Mouse (Mus musculus) right cerebral cortex, postnatal 4 days (tissue): Measurements from ENCODE around the gene 4930502E18Rik.
"Not testable (repeated sequence)": the region's sequence is repeated elsewhere in the genome, so short reads cannot be mapped to it uniquely, and the experiment has no call there.

ENCODE experiments used
- DNase-seq: peaks from one replicate; pipeline ENCODE4 v3.0.0-alpha.2; 2022

Gene 4930502E18Rik

DNA sequence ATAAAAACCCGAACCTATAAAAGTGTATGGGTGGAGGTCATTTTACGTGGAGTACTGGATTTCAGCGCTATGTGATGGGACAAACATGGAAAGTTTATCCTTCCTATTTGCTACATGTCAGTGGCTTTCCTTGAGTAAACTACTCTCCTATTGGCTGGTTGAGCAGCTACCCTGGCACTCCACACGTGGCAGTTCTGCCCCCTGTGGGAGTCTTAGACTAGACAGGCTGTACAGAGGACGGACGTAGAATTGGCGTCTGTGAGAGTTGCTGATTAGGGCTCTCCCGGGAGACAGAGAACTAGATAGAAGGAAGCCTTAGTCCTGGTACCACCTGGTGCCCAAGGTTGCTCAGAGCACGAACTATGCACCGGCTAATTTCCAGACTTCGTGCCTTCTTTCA is at the start of gene 4930502E18Rik:
Gene 4930502E18Rik, plus strand, starts transcription at position 231 of the 400 bp plus-strand sequence.
- DNase-seq = no peak

DNA sequence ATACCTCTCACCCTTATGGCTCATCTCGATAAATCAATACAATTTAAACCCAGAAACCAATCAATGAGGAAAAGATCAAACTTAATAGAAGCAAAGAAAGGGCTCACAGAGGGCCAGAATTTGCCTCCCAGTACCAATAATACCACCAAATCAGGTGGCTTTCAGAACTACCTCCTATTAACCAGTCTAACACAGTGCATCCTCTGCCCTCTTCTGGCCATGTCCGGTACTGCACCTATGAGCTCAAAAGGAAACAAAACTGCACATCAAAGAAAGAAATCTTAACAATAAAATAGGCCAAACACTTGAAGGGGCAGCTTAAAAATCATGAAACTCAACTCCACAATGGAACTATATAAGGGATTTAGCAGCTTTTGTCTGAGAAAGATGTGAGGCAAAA is 47.7 kb upstream of the 4930502E18Rik start:
- DNase-seq = peak; percentile 83

- DNase-seq = not testable (repeated sequence)
Measured at GRCm38 (mm10) chrX:53682650-53683049, 42.0 kb upstream of the 4930502E18Rik start.

GRCm38 (mm10) chrX:53684676-53685075 is 40.0 kb upstream of the 4930502E18Rik start:
- not testable (repeated sequence) for DNase-seq

DNA sequence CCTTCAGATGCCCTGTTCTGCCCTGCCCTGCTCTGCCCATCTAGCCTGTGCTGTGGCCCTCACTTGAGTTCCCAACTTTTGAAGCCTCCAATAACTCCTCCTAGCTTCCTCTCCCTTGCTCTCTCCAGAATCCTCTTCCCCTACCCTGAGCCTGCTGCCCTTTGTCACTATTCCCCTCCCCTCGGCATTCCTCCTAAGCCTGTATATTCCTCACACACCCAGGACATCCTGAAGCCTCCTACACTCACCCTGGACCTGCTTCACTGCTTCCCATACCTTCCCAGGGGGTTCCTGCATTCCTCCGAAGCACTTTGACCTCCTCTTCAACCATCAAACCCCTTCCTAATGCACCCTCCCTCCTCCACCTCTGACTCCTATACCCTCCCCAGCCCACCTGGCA is 32.6 kb upstream of the 4930502E18Rik start:
- DNase-seq = no peak

DNA sequence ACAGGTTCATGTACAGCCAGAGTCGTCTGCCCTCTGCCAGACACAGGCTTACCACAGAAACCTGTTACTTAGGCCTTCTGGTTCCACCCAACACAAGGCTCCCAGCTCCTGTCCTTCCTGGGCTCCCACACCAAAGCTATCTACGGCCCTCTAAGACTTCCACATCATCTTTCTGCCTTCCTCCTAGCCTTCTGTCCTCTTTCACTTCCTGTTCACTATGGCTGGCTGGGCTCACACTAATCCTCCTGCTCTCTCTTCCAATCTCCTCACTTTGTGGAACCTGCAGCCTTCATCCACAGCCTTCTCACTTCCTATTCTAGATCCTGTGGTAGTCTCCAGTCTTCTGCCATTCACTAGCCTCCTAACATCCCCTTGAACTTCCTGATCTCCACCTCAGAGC is 31.5 kb upstream of the 4930502E18Rik start:
- DNase-seq = no peak

DNA sequence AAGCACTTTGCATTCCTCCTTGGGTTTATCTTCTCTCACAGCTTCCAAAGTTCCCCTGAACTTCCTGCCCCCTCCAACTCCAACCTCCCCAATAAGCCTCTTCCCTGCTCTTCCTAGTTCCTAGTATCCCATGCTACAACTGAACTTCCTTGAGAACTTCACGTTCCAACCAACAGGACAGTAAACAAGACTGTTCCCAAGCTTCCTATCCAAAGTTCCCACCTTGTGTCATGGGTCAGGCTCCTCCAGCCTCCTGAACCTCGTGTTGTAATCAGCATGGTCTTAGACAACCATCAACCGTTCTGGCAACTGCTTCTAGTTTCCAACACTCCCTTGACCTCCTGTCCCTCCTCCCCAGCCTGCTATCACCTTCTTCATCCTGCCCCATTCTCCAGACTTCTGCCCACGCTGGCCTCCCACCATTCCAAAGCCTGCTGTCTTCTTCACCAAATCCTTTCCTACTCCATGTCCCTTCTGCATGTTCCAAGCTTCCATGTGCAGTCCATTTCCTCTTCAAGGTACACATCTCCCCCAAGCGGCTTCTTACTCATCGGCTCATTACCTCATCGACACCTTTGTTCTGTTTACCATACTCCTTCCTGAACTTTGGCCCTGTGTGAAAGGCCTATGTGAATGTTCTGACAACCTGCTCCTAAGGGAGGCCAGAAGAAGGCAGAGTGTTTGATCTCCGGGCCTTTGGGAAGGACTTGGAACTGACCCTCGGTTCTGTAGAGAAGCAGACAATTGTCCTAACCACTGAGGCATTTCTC is 30.4 kb upstream of the 4930502E18Rik start:
- DNase-seq = no peak

DNA sequence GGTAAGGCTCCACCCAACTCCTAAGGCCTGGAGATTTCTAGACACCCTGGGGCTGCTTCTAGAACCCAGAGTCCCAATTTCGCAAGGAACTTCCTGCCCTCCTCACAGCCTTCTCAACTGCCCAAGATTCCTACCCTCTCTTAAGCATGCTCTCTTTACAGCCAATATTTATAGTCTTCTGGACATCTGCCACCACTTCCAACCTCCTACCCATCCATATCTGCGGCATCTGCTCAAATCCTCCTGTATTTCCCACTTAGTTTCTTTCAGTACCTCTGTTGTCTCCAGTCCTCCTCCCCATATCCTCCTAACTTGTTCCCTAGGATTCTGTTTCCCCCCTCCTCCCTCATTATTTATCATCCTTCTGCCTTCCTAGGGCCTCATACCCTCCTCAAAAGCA is 25.4 kb upstream of the 4930502E18Rik start:
- DNase-seq = no peak

- no peak for DNase-seq
Measured at GRCm38 (mm10) chrX:53702673-53703072, 22.0 kb upstream of the 4930502E18Rik start.

- no peak for DNase-seq
Measured at GRCm38 (mm10) chrX:53715942-53716322, 8.7 kb upstream of the 4930502E18Rik start.

DNA sequence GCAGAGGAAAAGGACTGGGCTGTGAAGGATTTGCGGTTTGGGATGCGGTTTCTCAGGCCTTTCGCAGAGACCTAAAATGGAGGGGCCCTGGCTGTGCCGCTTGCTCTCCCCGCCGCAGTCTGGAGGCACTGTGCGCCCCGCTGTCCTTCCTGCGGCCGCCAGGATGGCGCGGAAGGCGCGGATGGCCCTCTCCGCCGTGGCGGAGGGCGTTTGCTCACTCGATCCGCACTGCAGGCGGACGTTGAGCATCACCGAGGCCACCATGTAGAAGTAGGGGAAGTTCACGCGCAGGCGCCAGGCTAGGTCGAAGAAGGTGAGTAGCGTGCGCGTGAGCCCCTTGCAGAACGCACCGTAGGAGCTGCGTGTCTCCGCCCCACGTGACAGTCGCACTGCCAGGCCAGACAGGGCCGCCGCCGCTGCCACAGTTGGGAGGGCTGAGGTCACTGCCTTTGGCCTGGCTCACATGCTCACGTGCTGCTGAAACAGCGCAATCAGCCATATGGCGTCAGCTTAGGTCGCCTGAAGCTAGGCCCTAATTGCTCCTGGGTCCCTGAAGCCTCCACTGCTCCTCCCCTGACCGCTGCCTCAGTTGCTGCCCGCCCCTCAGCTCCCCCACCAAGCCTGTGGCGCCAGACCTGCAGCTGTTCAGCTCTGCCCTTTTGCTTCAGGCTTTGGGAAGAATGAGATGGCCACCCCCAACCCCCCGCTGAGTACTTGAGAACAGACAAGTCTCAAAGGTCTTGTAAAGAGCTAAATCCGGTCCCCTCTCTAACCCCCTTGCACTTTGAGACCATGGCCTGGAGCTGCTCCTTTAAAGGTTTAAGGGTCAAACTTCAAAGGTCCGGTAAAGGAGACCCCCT is 8.1 kb upstream of the 4930502E18Rik start:
- peak; percentile 34 for DNase-seq

DNA sequence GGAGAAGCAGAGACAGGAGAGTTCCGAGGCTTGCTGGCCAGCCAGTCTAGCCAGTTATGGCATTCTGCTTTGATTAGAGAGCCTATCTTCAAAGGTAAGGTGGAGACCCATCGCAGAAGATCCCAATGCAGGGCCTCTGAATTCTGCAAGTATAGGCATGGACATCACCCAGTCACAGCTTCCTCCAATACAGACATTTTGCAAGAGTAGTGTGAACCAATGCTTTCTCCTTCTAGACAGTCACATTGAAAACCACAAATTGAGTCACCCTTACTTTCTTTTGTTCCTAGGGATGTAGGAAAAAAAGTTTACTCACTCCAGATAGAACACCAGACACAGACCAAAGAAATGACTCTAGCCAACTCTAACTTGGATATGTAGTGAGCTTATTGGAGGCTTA is 4.3 kb downstream of the 4930502E18Rik start:
- DNase-seq = no peak

GRCm38 (mm10) chrX:53752851-53753250 is 28.2 kb downstream of the 4930502E18Rik start:
- no peak for DNase-seq

- DNase-seq = no peak
Measured at GRCm38 (mm10) chrX:53757736-53758135, 33.1 kb downstream of the 4930502E18Rik start, which contains the start of gene 1700013H16Rik. 1700013H16Rik (minus strand) TSS chrX:53757831.

DNA sequence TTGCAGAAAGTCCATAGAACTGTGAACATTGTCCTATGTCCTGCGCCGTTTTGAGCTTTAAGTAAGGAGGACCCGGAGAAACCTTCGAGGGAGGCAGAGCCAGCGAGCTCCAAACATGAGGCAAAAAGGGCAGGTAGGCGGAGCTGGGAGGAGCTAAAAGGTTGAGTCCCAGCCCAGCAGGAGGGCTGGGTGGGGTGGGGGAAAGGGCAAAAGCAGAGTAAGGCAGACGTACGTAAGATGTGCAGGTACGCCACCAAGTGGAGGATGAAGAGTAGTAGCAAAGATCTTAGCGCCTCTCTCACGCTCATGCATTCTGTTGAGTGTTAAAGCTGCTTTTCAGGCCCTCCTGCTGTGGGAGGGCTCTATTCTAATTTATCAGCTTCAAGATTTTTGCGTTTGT is 51.6 kb downstream of the 4930502E18Rik start, which contains the start of gene Zfp36l3:
Gene Zfp36l3, minus strand, starts transcription at position 119 of the 400 bp plus-strand sequence.
- DNase-seq = no peak
